ENCODE assay signal across 16 mouse cellular contexts in the genomic region with DNA sequence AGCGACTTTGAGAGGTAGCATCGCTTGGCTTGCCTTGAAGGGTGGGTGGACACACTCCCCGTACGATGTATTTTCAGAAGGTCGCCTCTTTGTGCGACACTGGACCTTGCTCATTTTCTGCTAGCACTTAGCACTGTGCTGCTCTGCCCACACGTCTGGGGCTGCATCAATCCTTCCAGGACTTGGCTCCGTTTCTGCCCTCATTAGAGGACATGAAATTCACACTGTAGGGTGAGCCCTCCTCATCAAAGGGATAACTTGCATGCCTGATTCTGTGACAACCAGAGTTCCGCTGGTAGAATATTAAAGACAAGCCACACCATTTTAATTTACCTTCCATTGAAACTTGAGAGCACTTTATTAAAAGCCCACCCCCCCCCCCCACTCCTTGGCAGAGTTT.
DNase-seq lines count a peak whose midpoint lies in the region; ATAC-seq and TF ChIP-seq lines count a peak whose summit lies in the region.
"Had no signal": no experiment of that assay in that cellular context is flagged by ENCODE, and none has a peak within 500 bp of the region (broad histone marks: within the 10 kb centered on the region; RNA-seq: fewer than 3 reads in every experiment).

No protein-coding gene starts in this region.

- no peaks in the 10 kb centered on the region for H3K4me1 ChIP-seq in kidney, embryonic 15.5 days
- H3K4me1 ChIP-seq in forebrain, embryonic 11.5 days (replicated peaks; ENCODE audit: control insufficient read depth, insufficient read depth, low read length) = peaks cover 9% of the 10 kb centered on the region; the same call in 1 of the 2 replicates
- peaks cover 27% of the 10 kb centered on the region for H3K4me1 ChIP-seq in midbrain, embryonic 12.5 days
- no peaks in the 10 kb centered on the region for H3K4me1 ChIP-seq in intestine, embryonic 16.5 days (ENCODE audit: control insufficient read depth, insufficient read depth, low read length)
- H3K4me1 ChIP-seq in intestine, embryonic 15.5 days (replicated peaks) = no peaks in the 10 kb centered on the region
- H3K4me1 ChIP-seq: liver, embryonic 15.5 days had no signal

- H3K9ac ChIP-seq in kidney, embryonic 15.5 days = no peak overlapping the region
- no peak overlapping the region for H3K9ac ChIP-seq in forebrain, embryonic 11.5 days (ENCODE audit: low read length)
- no peak overlapping the region for H3K9ac ChIP-seq in midbrain, embryonic 12.5 days (replicated peaks)
- H3K9ac ChIP-seq in intestine, embryonic 16.5 days (ENCODE audit: low read depth, low read length) = no peak overlapping the region
- no peak overlapping the region for H3K9ac ChIP-seq in intestine, embryonic 15.5 days
- H3K9ac ChIP-seq: limb, embryonic 12.5 days; liver, embryonic 15.5 days had no signal

- no peaks in the 10 kb centered on the region for H3K27me3 ChIP-seq in kidney, embryonic 15.5 days
- H3K27me3 ChIP-seq in forebrain, embryonic 11.5 days (ENCODE audit: control insufficient read depth, insufficient read depth, low read length) = peaks cover 23% of the 10 kb centered on the region
- peaks cover 34% of the 10 kb centered on the region for H3K27me3 ChIP-seq in midbrain, embryonic 12.5 days
- no peaks in the 10 kb centered on the region for H3K27me3 ChIP-seq in intestine, embryonic 16.5 days (replicated peaks; ENCODE audit: control insufficient read depth, insufficient read depth, low read length)
- no peaks in the 10 kb centered on the region for H3K27me3 ChIP-seq in intestine, embryonic 15.5 days (replicated peaks)
- H3K27me3 ChIP-seq: liver, embryonic 15.5 days had no signal

- no peak for TF ChIP-seq CTCF in brain, embryonic 14.5 days (IDR thresholded peaks at IDR 0.05; ENCODE audit: borderline replicate concordance, extremely low read depth, insufficient read depth, insufficient read length)

- no peak overlapping the region for H3K4me3 ChIP-seq in kidney, embryonic 15.5 days (replicated peaks)
- no peak overlapping the region for H3K4me3 ChIP-seq in forebrain, embryonic 11.5 days (ENCODE audit: low read depth, low read length)
- H3K4me3 ChIP-seq in midbrain, embryonic 12.5 days = no peak overlapping the region
- no peak overlapping the region for H3K4me3 ChIP-seq in intestine, embryonic 16.5 days (ENCODE audit: low read length)
- H3K4me3 ChIP-seq in intestine, embryonic 15.5 days (replicated peaks) = no peak overlapping the region
- H3K4me3 ChIP-seq: left cerebral cortex, adult 2 months; limb, embryonic 12.5 days; liver, embryonic 15.5 days had no signal

- no peak overlapping the region for H3K4me2 ChIP-seq in kidney, embryonic 15.5 days
- no peak overlapping the region for H3K4me2 ChIP-seq in forebrain, embryonic 11.5 days (ENCODE audit: low read depth, low read length, severe bottlenecking)
- no peak overlapping the region for H3K4me2 ChIP-seq in midbrain, embryonic 12.5 days (replicated peaks)
- H3K4me2 ChIP-seq in intestine, embryonic 16.5 days (ENCODE audit: low read depth, low read length) = no peak overlapping the region
- H3K4me2 ChIP-seq in intestine, embryonic 15.5 days (replicated peaks) = no peak overlapping the region
- H3K4me2 ChIP-seq: limb, embryonic 12.5 days; liver, embryonic 15.5 days had no signal

- H3K9me3 ChIP-seq in kidney, embryonic 15.5 days (replicated peaks) = no peaks in the 10 kb centered on the region
- H3K9me3 ChIP-seq in forebrain, embryonic 11.5 days (ENCODE audit: control insufficient read depth, low read length) = no peaks in the 10 kb centered on the region
- no peaks in the 10 kb centered on the region for H3K9me3 ChIP-seq in midbrain, embryonic 12.5 days
- no peaks in the 10 kb centered on the region for H3K9me3 ChIP-seq in intestine, embryonic 16.5 days (ENCODE audit: control insufficient read depth, low read length)
- no peaks in the 10 kb centered on the region for H3K9me3 ChIP-seq in intestine, embryonic 15.5 days
- H3K9me3 ChIP-seq: G1E; limb, embryonic 12.5 days; liver, embryonic 15.5 days had no signal

- no peaks in the 10 kb centered on the region for H3K36me3 ChIP-seq in kidney, embryonic 15.5 days
- H3K36me3 ChIP-seq in forebrain, embryonic 11.5 days (ENCODE audit: control insufficient read depth, insufficient read depth, low read length) = no peaks in the 10 kb centered on the region
- H3K36me3 ChIP-seq in midbrain, embryonic 12.5 days = no peaks in the 10 kb centered on the region
- H3K36me3 ChIP-seq in intestine, embryonic 16.5 days (ENCODE audit: control insufficient read depth, insufficient read depth, low read length) = no peaks in the 10 kb centered on the region
- no peaks in the 10 kb centered on the region for H3K36me3 ChIP-seq in intestine, embryonic 15.5 days
- H3K36me3 ChIP-seq: G1E; limb, embryonic 12.5 days; liver, embryonic 15.5 days had no signal

- TF ChIP-seq POLR2A in brain, embryonic 14.5 days (IDR thresholded peaks at IDR 0.05; ENCODE audit: borderline replicate concordance, extremely low read depth, insufficient read depth, insufficient read length, poor library complexity, severe bottlenecking) = no peak

- WGBS in kidney, embryonic 15.5 days = 29% methylated on average over 9 of the region's 9 CpGs
- WGBS in forebrain, embryonic 11.5 days = 40% methylated on average over 9 of the region's 9 CpGs
- 63% methylated on average over 9 of the region's 9 CpGs for WGBS in midbrain, embryonic 12.5 days
- 66% methylated on average over 9 of the region's 9 CpGs for WGBS in intestine, embryonic 16.5 days
- 71% methylated on average over 9 of the region's 9 CpGs for WGBS in intestine, embryonic 15.5 days

- no peak overlapping the region for H3K27ac ChIP-seq in kidney, embryonic 15.5 days
- peak overlapping the region; percentile 4; the same call in 1 of the 2 replicates for H3K27ac ChIP-seq in forebrain, embryonic 11.5 days (ENCODE audit: low read depth, low read length)
- H3K27ac ChIP-seq in midbrain, embryonic 12.5 days (replicated peaks) = no peak overlapping the region; the same call in 1 of the 2 replicates
- no peak overlapping the region for H3K27ac ChIP-seq in intestine, embryonic 16.5 days (ENCODE audit: low read length)
- H3K27ac ChIP-seq in intestine, embryonic 15.5 days = no peak overlapping the region
- H3K27ac ChIP-seq: left cerebral cortex, adult 2 months; limb, embryonic 12.5 days; liver, embryonic 15.5 days had no signal

- DNase-seq in kidney, adult 9 months = no peak
- peak; percentile 95 for DNase-seq in brain, embryonic 14.5 days (ENCODE audit: low read depth)
- no peak for DNase-seq in forebrain, embryonic 11.5 days (ENCODE audit: low spot score)
- no peak for DNase-seq in left cerebral cortex, adult 18-20 months (ENCODE audit: low spot score in 2 of 2)
- DNase-seq: adrenal gland, postnatal 14 days; cerebellum, adult 9-10 months; heart, postnatal 10 days; thymus, postnatal 4 days had no signal

- peak; percentile 79 for ATAC-seq in kidney, embryonic 15.5 days (replicated peaks; ENCODE audit: low FRiP score)
- ATAC-seq in forebrain, embryonic 11.5 days (replicated peaks; ENCODE audit: low FRiP score) = peak; percentile 80
- peak; percentile 79 for ATAC-seq in midbrain, embryonic 12.5 days (ENCODE audit: low FRiP score, low read depth)
- no peak for ATAC-seq in intestine, embryonic 16.5 days
- no peak for ATAC-seq in intestine, embryonic 15.5 days

Comparison
In these comparisons a context has a peak if more than half of its experiments do, and no peak if none do; other contexts are left out.
1. ATAC-seq: peak in kidney, embryonic 15.5 days (single experiment), forebrain, embryonic 11.5 days (single experiment) and midbrain, embryonic 12.5 days (single experiment); none in intestine, embryonic 16.5 days (single experiment) and intestine, embryonic 15.5 days (single experiment).